Mouse (Mus musculus): ENCODE results near the gene Mipep.

- TF ChIP-seq HCFC1 (IDR thresholded peaks at IDR 0.05; ENCODE audit: borderline replicate concordance, insufficient read depth, low read length): no peak
- no peak for TF ChIP-seq ZC3H11A (IDR thresholded peaks at IDR 0.05; ENCODE audit: borderline replicate concordance, low read depth, low read length)
These were observed 26.7 kb upstream of the Mipep start for GRCm38 (mm10) chr14:60757722-60758121.
